Mouse (Mus musculus) gastrocnemius, adult 2 months (tissue): Measurements from ENCODE around the gene Gm42372. TPM values are rescaled to one million over a fixed set of nuclear protein-coding genes. Genes with fewer than 3 reads are reported as not detected.

Experiments used
- DNase-seq: peaks from one replicate; pipeline ENCODE4 v3.0.0; 2022
- H3K27ac ChIP-seq: fragments of 200-600 bp; 2 replicates; pipeline ENCODE4 v1.8.1; 2022; ENCODE audit warnings: mild to moderate bottlenecking
- H3K4me3 ChIP-seq: fragments of 200-600 bp; 2 replicates; pipeline ENCODE4 v1.8.1; 2022; ENCODE audit warnings: mild to moderate bottlenecking, moderate library complexity
- CTCF ChIP-seq: fragments of 200-600 bp; IDR thresholded peaks from 2 replicates; pipeline ENCODE4 v1.8.1; 2022; ENCODE audit warnings: antibody characterized with exemption, mild to moderate bottlenecking, moderate library complexity
- intact Hi-C: fragments of 180-260 bp; cut with DNase I; formaldehyde crosslinking; loops from one replicate; pipeline ENCODE4 v1.15.1; 2025
- long read RNA-seq, 2 experiments: library from polyadenylated mRNA; stranded (forward); transcript quantifications; one replicate each; pipeline ENCODE4 v2.0.0; 2021
- total RNA-seq, 2 experiments: library from RNA; stranded (reverse); gene quantifications; 2 replicates each; pipeline ENCODE4 v1.2.3; 2021

Gm42372 gene
- total RNA-seq, result not detected
- long read RNA-seq, experiment 1, result 0 reads
- long read RNA-seq, experiment 2, result 0 reads

DNA sequence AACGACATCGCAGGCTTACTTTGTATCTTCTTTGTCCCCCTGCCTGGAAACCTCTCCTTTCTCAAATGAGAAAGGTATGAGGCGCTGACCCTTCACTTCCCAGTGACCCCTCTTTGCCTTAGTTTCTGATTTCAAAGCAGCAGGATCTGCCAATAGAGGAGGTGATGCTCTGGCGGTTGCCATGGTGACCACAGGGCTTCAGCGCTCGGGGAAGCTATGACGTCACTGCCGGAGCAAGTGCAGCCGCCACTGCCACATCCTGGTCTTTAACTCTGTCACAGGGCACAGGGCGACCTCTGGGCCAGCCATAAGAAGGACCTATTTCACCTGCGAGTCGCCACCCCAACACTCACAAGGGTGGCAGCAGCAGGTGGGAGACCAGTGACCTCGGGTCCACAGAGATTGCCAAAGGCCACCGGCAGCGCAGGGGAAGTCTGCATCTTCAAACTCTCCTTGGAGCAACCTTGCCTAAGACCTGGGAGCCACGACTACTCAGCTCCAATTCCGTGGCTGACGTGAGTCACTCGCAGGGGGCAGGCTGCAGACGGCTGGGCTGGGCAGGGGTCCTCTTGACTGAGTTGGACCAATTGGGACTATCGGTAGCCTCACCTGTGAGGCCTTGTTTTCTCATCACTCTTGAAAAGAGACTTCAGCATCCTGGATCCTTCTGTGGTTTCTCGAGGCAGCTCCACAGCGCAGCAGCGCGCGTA, at the start of gene Gm42372:
Gm42372 (plus strand) TSS at position 228 of the 710 bp plus-strand sequence.
- intact Hi-C loops, result no loop called here
- no peak for DNase-seq
- TF ChIP-seq CTCF, result no peak
- Histone ChIP-seq H3K27ac (no peak within 1 kb of the TSS), H3K4me3 (no peak within 1 kb of the TSS)

GRCm38 (mm10) chr7:16937312-16937711, 45.6 kb upstream of the Gm42372 start:
- peak; percentile 52 for TF ChIP-seq CTCF
- Histone ChIP-seq H3K27ac (no peak overlapping the region), H3K4me3 (no peak overlapping the region)
- DNase-seq, result no peak
- intact Hi-C loops, result no loop called here

- no peak for DNase-seq
- Histone ChIP-seq H3K4me3 (no peak overlapping the region), H3K27ac (no peak overlapping the region)
- TF ChIP-seq CTCF, result no peak
- intact Hi-C loops, result no loop called here
Measured at GRCm38 (mm10) chr7:16938117-16938791, 44.6 kb upstream of the Gm42372 start.

- Histone ChIP-seq H3K27ac (peak overlapping the region; percentile 24; the same call in 1 of the 2 replicates), H3K4me3 (no peak overlapping the region)
- TF ChIP-seq CTCF, result no peak
- no peak for DNase-seq
- intact Hi-C loops, result no loop called here
Measured at GRCm38 (mm10) chr7:16940292-16940691, 42.6 kb upstream of the Gm42372 start.

DNA sequence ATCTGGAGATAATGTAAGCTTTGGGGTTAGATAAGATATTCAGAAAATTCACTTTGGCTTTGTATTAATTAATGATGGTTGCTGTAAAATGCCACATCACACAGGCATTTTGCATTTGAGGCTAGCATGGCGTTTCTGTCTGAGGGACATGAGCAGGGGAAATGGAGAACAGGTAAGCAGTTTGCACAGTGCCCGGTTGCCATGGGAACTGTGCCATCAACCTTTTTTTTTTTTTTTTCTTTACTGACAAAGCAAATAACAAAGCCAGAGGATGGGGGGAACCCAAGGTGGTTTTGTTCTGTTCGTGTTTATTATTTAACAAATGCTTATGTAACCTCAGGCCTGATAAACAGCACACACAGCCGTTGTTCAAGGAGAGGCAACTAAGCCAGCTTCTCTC, 40.0 kb upstream of the Gm42372 start:
- intact Hi-C loops, result no loop called here
- Histone ChIP-seq H3K27ac (no peak overlapping the region), H3K4me3 (no peak overlapping the region)
- no peak for TF ChIP-seq CTCF
- no peak for DNase-seq

GRCm38 (mm10) chr7:16944061-16944807, 38.7 kb upstream of the Gm42372 start, which contains the start of gene Pnmal2:
TSS of gene Pnmal2 (plus strand) at chr7:16944682.
- no peak for TF ChIP-seq CTCF
- Histone ChIP-seq H3K27ac (peak within 1 kb of the TSS; percentile 41), H3K4me3 (peak within 1 kb of the TSS; percentile 75)
- intact Hi-C loops, result no loop called here
- peak; percentile 87 for DNase-seq

DNA sequence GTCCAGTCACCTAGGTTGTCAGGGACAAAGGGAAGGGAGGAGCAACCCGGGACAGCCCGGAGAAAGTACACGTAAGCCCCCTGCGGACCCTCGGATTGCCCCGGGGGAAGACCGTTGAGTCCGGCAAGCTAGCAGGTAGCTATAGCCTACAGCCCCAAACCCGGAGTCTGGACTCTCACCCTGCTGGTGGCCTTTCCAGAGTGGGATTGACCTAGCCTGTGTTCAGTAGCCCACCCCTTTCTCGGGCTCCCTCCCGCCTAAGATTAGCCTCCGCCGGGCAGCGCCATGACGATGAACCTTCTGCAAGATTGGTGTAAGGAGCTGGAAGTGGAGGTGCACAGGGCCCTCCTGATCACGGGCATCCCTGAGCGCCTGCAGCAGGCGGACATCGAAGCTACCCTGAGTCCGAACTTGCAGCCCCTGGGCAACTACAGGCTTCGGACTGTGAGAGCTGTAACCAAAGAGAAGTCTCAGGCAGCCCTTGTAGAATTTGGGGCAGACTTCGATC, 38.0 kb upstream of the Gm42372 start:
- intact Hi-C loops, result no loop called here
- Histone ChIP-seq H3K27ac (peak overlapping the region; percentile 41), H3K4me3 (peak overlapping the region; percentile 75)
- DNase-seq, result no peak
- TF ChIP-seq CTCF, result no peak

DNA sequence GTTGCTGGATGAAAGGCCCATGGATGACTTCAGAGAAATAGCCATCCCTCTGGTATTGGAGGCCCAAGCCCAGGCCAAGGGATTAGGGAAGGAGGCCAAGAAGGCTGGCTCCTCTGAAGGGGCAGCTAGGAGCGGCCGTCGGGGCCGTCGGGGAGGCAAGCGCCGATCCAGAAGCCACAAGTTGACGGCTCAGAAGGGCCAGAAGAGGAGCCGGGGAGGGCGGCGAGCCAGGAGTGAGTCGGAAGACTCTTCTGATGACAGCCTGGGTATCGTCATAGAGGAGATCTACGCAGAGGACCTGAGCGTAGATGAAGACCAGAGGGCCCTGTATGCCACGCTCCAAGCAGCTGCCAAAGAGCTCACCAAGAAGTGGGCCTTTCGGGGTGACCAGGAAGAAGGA, 37.5 kb upstream of the Gm42372 start:
- Histone ChIP-seq H3K4me3 (peak overlapping the region; percentile 75; the same call in 1 of the 2 replicates), H3K27ac (no peak overlapping the region)
- no peak for TF ChIP-seq CTCF
- intact Hi-C loops, result no loop called here
- DNase-seq, result no peak

DNA sequence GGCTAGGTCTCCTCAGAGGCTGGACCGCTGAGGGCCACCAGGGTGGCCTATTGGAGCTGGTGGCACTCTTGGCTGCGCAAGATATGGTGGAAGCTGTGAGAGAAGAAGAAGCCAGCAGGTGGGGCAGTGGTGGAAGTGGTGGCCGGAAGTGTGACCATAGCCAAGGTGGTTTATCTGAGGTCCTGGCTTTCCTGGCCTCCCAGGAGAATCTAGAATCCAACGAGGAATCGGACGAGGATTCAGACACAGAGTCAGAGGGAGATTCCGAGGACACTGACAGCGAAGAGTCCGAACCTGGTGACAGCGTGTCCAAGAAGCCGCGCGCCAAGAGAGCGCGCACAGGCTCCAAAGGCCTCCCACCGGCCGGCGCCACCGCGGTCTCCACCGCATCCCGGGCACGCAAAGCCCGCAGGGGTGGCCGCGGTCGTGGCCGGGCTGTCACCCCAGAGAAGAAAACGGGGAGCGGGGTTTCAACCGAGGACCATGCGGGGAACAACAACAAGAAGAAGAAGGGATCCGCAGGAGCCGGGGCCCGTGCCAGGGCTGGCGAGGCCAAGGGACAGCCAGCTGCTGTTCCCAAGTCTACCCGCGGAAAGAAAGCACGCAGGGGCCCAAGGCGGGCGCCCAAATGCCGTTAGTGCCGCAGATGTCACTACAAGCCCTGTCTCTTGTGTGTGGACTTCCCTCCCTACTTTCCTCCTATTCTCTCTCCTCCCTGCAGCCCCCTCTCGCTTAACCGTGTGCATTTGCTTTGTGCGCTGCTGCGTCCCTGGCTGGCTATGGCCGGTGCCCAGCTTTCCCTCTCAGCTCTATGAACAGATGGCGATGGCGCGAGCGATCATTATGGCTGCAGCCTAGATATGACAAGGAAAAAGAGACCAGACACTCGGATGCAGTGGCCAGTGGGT, 36.2 kb upstream of the Gm42372 start:
- Histone ChIP-seq H3K4me3 (peak overlapping the region; percentile 68), H3K27ac (peak overlapping the region; percentile 63)
- peak; percentile 27; the same call in 1 of the 2 replicates for TF ChIP-seq CTCF
- intact Hi-C loops, result no loop called here
- DNase-seq, result peak; percentile 51

- intact Hi-C loops, result no loop called here
- DNase-seq, result no peak
Measured at GRCm38 (mm10) chr7:16947349-16947895, 35.5 kb upstream of the Gm42372 start.

GRCm38 (mm10) chr7:16947959-16948361, 34.9 kb upstream of the Gm42372 start:
- no peak for TF ChIP-seq CTCF
- Histone ChIP-seq H3K27ac (0 out of 2 replicates have a peak overlapping the region, but pooled peaks have one; percentile 4), H3K4me3 (peak overlapping the region; percentile 68; the same call in 1 of the 2 replicates)
- intact Hi-C loops, result no loop called here
- peak; percentile 60 for DNase-seq

More at GRCm38 (mm10) chr7:16947349-16947895, 35.5 kb upstream of the Gm42372 start:
- H3K4me3 ChIP-seq, result peak overlapping the region; percentile 68
- H3K27ac ChIP-seq, result peak overlapping the region; percentile 63
- TF ChIP-seq CTCF, result no peak
